Mouse (Mus musculus) ES-E14 (cell line): ENCODE data around the gene Pigf.

Experiments
- CHD2 ChIP-seq: IDR thresholded peaks from 2 replicates; pipeline ENCODE4 v1.6.1; 2014; ENCODE audit warnings: mild to moderate bottlenecking, low read depth, low read length, inconsistent platforms
- HCFC1 ChIP-seq: IDR thresholded peaks from 2 replicates; pipeline ENCODE4 v1.6.1; 2012; ENCODE audit warnings: low read length, inconsistent platforms, borderline replicate concordance; ENCODE audit not compliant: insufficient read depth
- MAFK ChIP-seq: IDR thresholded peaks from 2 replicates; pipeline ENCODE4 v1.6.1; 2014; ENCODE audit warnings: mild to moderate bottlenecking, low read depth, low read length, inconsistent platforms; ENCODE audit not compliant: insufficient read depth
- ZC3H11A ChIP-seq: IDR thresholded peaks from 2 replicates; pipeline ENCODE4 v1.6.1; 2012; ENCODE audit warnings: low read depth, mild to moderate bottlenecking, inconsistent platforms, low read length, borderline replicate concordance
- ZNF384 ChIP-seq: IDR thresholded peaks from 2 replicates; pipeline ENCODE4 v1.6.1; 2012; ENCODE audit warnings: low read depth, low read length, inconsistent platforms

- TF ChIP-seq ZC3H11A, result no peak
- no peak for TF ChIP-seq MAFK
- TF ChIP-seq HCFC1, result no peak
- no peak for TF ChIP-seq ZNF384
- no peak for TF ChIP-seq CHD2
Measured at GRCm38 (mm10) chr17:87053921-87054320, 28.7 kb upstream of the Pigf start.
